Mouse (Mus musculus) forebrain, postnatal 0 days (tissue): ENCODE results near the gene Chml. TPM values are rescaled to one million over a fixed set of nuclear protein-coding genes. Genes with fewer than 3 reads are reported as not detected.

ENCODE experiments used
- ATAC-seq: fragments of 200-750 bp; cut with Nextera tagmentation; 2 replicates; pipeline ENCODE4 v1.8.0; 2017; ENCODE audit warnings: mild to moderate bottlenecking, moderate library complexity
- DNase-seq: peaks from one replicate; pipeline ENCODE4 v3.0.0-alpha.2; 2015
- H3K27ac ChIP-seq: fragments of 300-500 bp; sonication (generic); 2 replicates; pipeline ENCODE4 v1.5.1; 2014; ENCODE audit warnings: low read depth, mild to moderate bottlenecking, antibody characterized with exemption, low read length, moderate library complexity, mixed read lengths
- H3K27me3 ChIP-seq: fragments of 300-500 bp; sonication (generic); 2 replicates; pipeline ENCODE4 v1.6.1; 2014; ENCODE audit warnings: mild to moderate bottlenecking, low read length, mixed read lengths; ENCODE audit not compliant: insufficient read depth
- H3K36me3 ChIP-seq: fragments of 300-500 bp; sonication (generic); 2 replicates; pipeline ENCODE4 v1.6.1; 2014; ENCODE audit warnings: mild to moderate bottlenecking, moderate library complexity; ENCODE audit not compliant: insufficient read depth
- H3K4me1 ChIP-seq: fragments of 300-500 bp; sonication (generic); 2 replicates; pipeline ENCODE4 v1.6.1; 2014; ENCODE audit warnings: antibody characterized with exemption; ENCODE audit not compliant: insufficient read depth
- H3K4me2 ChIP-seq: fragments of 300-500 bp; sonication (generic); 2 replicates; pipeline ENCODE4 v1.6.1; 2014; ENCODE audit warnings: low read depth, mild to moderate bottlenecking, moderate library complexity
- H3K4me3 ChIP-seq: fragments of 300-500 bp; sonication (generic); 2 replicates; pipeline ENCODE4 v1.5.1; 2014; ENCODE audit warnings: low read depth, low read length, mixed read lengths
- H3K9ac ChIP-seq: fragments of 300-500 bp; sonication (generic); 2 replicates; pipeline ENCODE4 v1.6.1; 2014; ENCODE audit warnings: mild to moderate bottlenecking
- H3K9me3 ChIP-seq: fragments of 300-500 bp; sonication (generic); 2 replicates; pipeline ENCODE4 v1.6.1; 2016; ENCODE audit warnings: low read length
- CTCF ChIP-seq: sonication (generic); IDR thresholded peaks from 2 replicates; pipeline ENCODE4 v1.5.1; 2016; ENCODE audit warnings: antibody characterized with exemption, control low read depth, low read depth
- WGBS: fragments of 180-500 bp; shearing (Covaris S2); extraction: QIAGEN DNeasy Blood & Tissue Kit; methylation state at CpG from one replicate; pipeline ENCODE4 v1.1.7; 2014; 5-methylcytosine and 5-hydroxymethylcytosine counted together
- polyA plus RNA-seq: library from polyadenylated mRNA; unstranded; fragments of >200 nt; fragmentation: Nextera tagmentation; extraction: Ambion mirVana; gene quantifications from 2 replicates; pipeline ENCODE4 v1.2.1, GENCODE M21; 2015
- total RNA-seq: library from RNA; depleted of rRNA; stranded (reverse); fragments of >200 nt; gene quantifications from 2 replicates; pipeline ENCODE4 v1.2.3, GENCODE M21; 2014

Chml gene
- total and polyA plus RNA-seq, 2 experiments from 2014 or later = 2.2 to 10.9 TPM

GRCm38 (mm10) chr1:175699796-175700195 lies 7.1 kb upstream of the Chml start:
- TF ChIP-seq CTCF = no peak
- 44% methylated on average over 4 of the region's 4 CpGs for WGBS
- ATAC-seq = no peak
- Histone ChIP-seq H3K4me2 (no peak overlapping the region), H3K4me3 (no peak overlapping the region), H3K27me3 (no peaks in the 10 kb centered on the region), H3K4me1 (no peaks in the 10 kb centered on the region), H3K9me3 (no peaks in the 10 kb centered on the region), H3K36me3 (no peaks in the 10 kb centered on the region), H3K27ac (no peak overlapping the region), H3K9ac (no peak overlapping the region)
- DNase-seq = no peak

GRCm38 (mm10) chr1:175699375-175699774 lies 6.7 kb upstream of the Chml start:
- no peaks in the 10 kb centered on the region for H3K36me3 ChIP-seq
- no peaks in the 10 kb centered on the region for H3K9me3 ChIP-seq
- no peak for TF ChIP-seq CTCF
- no peaks in the 10 kb centered on the region for H3K4me1 ChIP-seq
- WGBS = 60% methylated on average over 3 of the region's 3 CpGs
- H3K4me2 ChIP-seq = no peak overlapping the region
- ATAC-seq = no peak
- no peaks in the 10 kb centered on the region for H3K27me3 ChIP-seq
- H3K9ac ChIP-seq = no peak overlapping the region
- H3K27ac ChIP-seq = no peak overlapping the region
- no peak overlapping the region for H3K4me3 ChIP-seq
- no peak for DNase-seq

GRCm38 (mm10) chr1:175698293-175698692 lies 5.6 kb upstream of the Chml start, which contains the start of gene Wdr64:
Gene Wdr64 (plus strand): TSS chr1:175698593.
- DNase-seq (no peak), ATAC-seq (no peak)
- 77% methylated on average over 1 of the region's 1 CpGs for WGBS
- no peaks in the 10 kb centered on the region for H3K9me3 ChIP-seq
- no peaks in the 10 kb centered on the region for H3K27me3 ChIP-seq
- no peak within 1 kb of the TSS for H3K27ac ChIP-seq
- no peaks in the 10 kb centered on the region for H3K36me3 ChIP-seq
- TF ChIP-seq CTCF = no peak
- no peak within 1 kb of the TSS for H3K4me3 ChIP-seq
- H3K4me1 ChIP-seq = no peaks in the 10 kb centered on the region
- H3K4me2 ChIP-seq = no peak within 1 kb of the TSS
- H3K9ac ChIP-seq = no peak within 1 kb of the TSS

- 36% methylated on average over 12 of the region's 12 CpGs for WGBS
- Histone ChIP-seq H3K36me3 (no peaks in the 10 kb centered on the region), H3K4me2 (peak overlapping the region; percentile 95), H3K27me3 (no peaks in the 10 kb centered on the region), H3K9ac (no peak overlapping the region), H3K4me3 (peak overlapping the region; percentile 90; the same call in 1 of the 2 replicates), H3K4me1 (peaks cover 5% of the 10 kb centered on the region), H3K9me3 (no peaks in the 10 kb centered on the region), H3K27ac (peak overlapping the region; percentile 84; the same call in 1 of the 2 replicates)
- ATAC-seq = no peak
- no peak for DNase-seq
- TF ChIP-seq CTCF = no peak
Observed at GRCm38 (mm10) chr1:175693429-175693960, 794 bp upstream of the Chml start.

- TF ChIP-seq CTCF = no peak
- no peaks in the 10 kb centered on the region for H3K27me3 ChIP-seq
- H3K9ac ChIP-seq = no peak overlapping the region
- H3K4me1 ChIP-seq = peaks cover 5% of the 10 kb centered on the region
- peak overlapping the region; percentile 90 for H3K4me3 ChIP-seq
- ATAC-seq (peak; percentile 58), DNase-seq (no peak)
- peaks cover under 1% of the 10 kb centered on the region; the same call in 1 of the 2 replicates for H3K36me3 ChIP-seq
- H3K9me3 ChIP-seq = no peaks in the 10 kb centered on the region
- H3K4me2 ChIP-seq = peak overlapping the region; percentile 95
- 6% methylated on average over 17 of the region's 17 CpGs for WGBS
- peak overlapping the region; percentile 84; the same call in 1 of the 2 replicates for H3K27ac ChIP-seq
Observed at GRCm38 (mm10) chr1:175692997-175693361, 278 bp upstream of the Chml start.

- no peaks in the 10 kb centered on the region for H3K9me3 ChIP-seq
- no peak for TF ChIP-seq CTCF
- peak overlapping the region; percentile 95 for H3K4me2 ChIP-seq
- 1% methylated on average over 22 of the region's 22 CpGs for WGBS
- peaks cover 5% of the 10 kb centered on the region for H3K4me1 ChIP-seq
- ATAC-seq = no peak; the same call in 1 of the 2 replicates
- peak overlapping the region; percentile 84; the same call in 1 of the 2 replicates for H3K27ac ChIP-seq
- peak overlapping the region; percentile 90 for H3K4me3 ChIP-seq
- peaks cover 5% of the 10 kb centered on the region; the same call in 1 of the 2 replicates for H3K36me3 ChIP-seq
- H3K27me3 ChIP-seq = no peaks in the 10 kb centered on the region
- peak overlapping the region; percentile 82 for H3K9ac ChIP-seq
- DNase-seq = no peak
Observed at GRCm38 (mm10) chr1:175691686-175692245, 935 bp downstream of the Chml start.

GRCm38 (mm10) chr1:175680995-175681394 lies 11.7 kb downstream of the Chml start:
- no peaks in the 10 kb centered on the region for H3K4me1 ChIP-seq
- no peaks in the 10 kb centered on the region for H3K36me3 ChIP-seq
- TF ChIP-seq CTCF = no peak
- no peaks in the 10 kb centered on the region for H3K9me3 ChIP-seq
- DNase-seq = no peak
- no peak overlapping the region for H3K9ac ChIP-seq
- ATAC-seq = no peak
- 80% methylated on average over 6 of the region's 6 CpGs for WGBS
- H3K4me3 ChIP-seq = no peak overlapping the region
- no peak overlapping the region for H3K27ac ChIP-seq
- no peak overlapping the region for H3K4me2 ChIP-seq
- no peaks in the 10 kb centered on the region for H3K27me3 ChIP-seq
